Mouse (Mus musculus) common myeloid progenitor, adult 5-6 weeks (primary cell): ENCODE data around the gene Nim1k. TPM values are rescaled to one million over a fixed set of nuclear protein-coding genes. Genes with fewer than 3 reads are reported as not detected.

ENCODE experiments used
- ATAC-seq: replicated peaks from 2 replicates; pipeline ENCODE4 v1.8.0; 2016; ENCODE audit warnings: low read depth, mild to moderate bottlenecking, moderate TSS enrichment, inconsistent platforms; ENCODE audit not compliant: poor library complexity, severe bottlenecking
- total RNA-seq: library from RNA; stranded (forward); fragments of 200-1000, 187-1606 nt; gene quantifications from 2 replicates; pipeline ENCODE4 v1.2.3, GENCODE M21; 2017

Gene Nim1k
- total RNA-seq, 1 experiment from 2014 or later, result 2.8 TPM

GRCm38 (mm10) chr13:119731448-119731847 lies 24.2 kb downstream of the Nim1k start:
- no peak for ATAC-seq

- no peak for ATAC-seq
Measured at GRCm38 (mm10) chr13:119729406-119729805, 26.3 kb downstream of the Nim1k start.

- ATAC-seq, result no peak
Measured at GRCm38 (mm10) chr13:119727608-119728387, 27.9 kb downstream of the Nim1k start.

GRCm38 (mm10) chr13:119724541-119724940 lies 31.1 kb downstream of the Nim1k start:
- no peak for ATAC-seq

- ATAC-seq, result no peak
Measured at GRCm38 (mm10) chr13:119723368-119723767, 32.3 kb downstream of the Nim1k start.

- no peak for ATAC-seq
Measured at GRCm38 (mm10) chr13:119722447-119722846, 33.2 kb downstream of the Nim1k start.

GRCm38 (mm10) chr13:119716105-119716504 lies 39.6 kb downstream of the Nim1k start:
- no peak for ATAC-seq

GRCm38 (mm10) chr13:119713821-119714220 lies 41.9 kb downstream of the Nim1k start:
- ATAC-seq, result no peak

- peak; percentile 88 for ATAC-seq
Measured at GRCm38 (mm10) chr13:119713107-119713787, 42.4 kb downstream of the Nim1k start.

- ATAC-seq, result no peak
Measured at GRCm38 (mm10) chr13:119712463-119712862, 43.2 kb downstream of the Nim1k start.

- ATAC-seq, result no peak
Measured at GRCm38 (mm10) chr13:119710268-119710610, 45.4 kb downstream of the Nim1k start.

- no peak for ATAC-seq
Measured at GRCm38 (mm10) chr13:119709388-119710267, 46.1 kb downstream of the Nim1k start.

GRCm38 (mm10) chr13:119708941-119709340 lies 46.7 kb downstream of the Nim1k start:
- no peak for ATAC-seq

- no peak for ATAC-seq
Measured at GRCm38 (mm10) chr13:119707906-119708305, 47.8 kb downstream of the Nim1k start.

GRCm38 (mm10) chr13:119706953-119707352 lies 48.7 kb downstream of the Nim1k start:
- ATAC-seq, result no peak

GRCm38 (mm10) chr13:119706278-119706880 lies 49.3 kb downstream of the Nim1k start:
- peak; percentile 70 for ATAC-seq

GRCm38 (mm10) chr13:119704280-119704679 lies 51.4 kb downstream of the Nim1k start:
- no peak for ATAC-seq

- ATAC-seq, result no peak
Measured at GRCm38 (mm10) chr13:119698436-119698835, 57.2 kb downstream of the Nim1k start.

GRCm38 (mm10) chr13:119696496-119696895 lies 59.2 kb downstream of the Nim1k start:
- no peak for ATAC-seq

GRCm38 (mm10) chr13:119695676-119696075 lies 60.0 kb downstream of the Nim1k start:
- ATAC-seq, result no peak
